Mouse (Mus musculus): ENCODE measurements around the gene Spint2. TPM values are rescaled to one million over a fixed set of nuclear protein-coding genes. Genes with fewer than 3 reads are reported as not detected.

Gene Spint2
- 100 to 1,000 TPM; 184 to 192 TPM for polyA plus RNA-seq (2017; shearing (Covaris generic))

GRCm38 (mm10) chr7:29281201-29282073 is at the start of gene Spint2:
Gene Spint2, minus strand, starts transcription at chr7:29281912.

GRCm38 (mm10) chr7:29303738-29304462 is 22.2 kb upstream of the Spint2 start, which contains the start of gene Dpf1:
Gene Dpf1, plus strand, starts transcription at chr7:29303951.

GRCm38 (mm10) chr7:29288942-29289638 is 7.4 kb upstream of the Spint2 start, which contains the start of gene Ppp1r14a:
Gene Ppp1r14a, plus strand, starts transcription at chr7:29289308.

GRCm38 (mm10) chr7:29248261-29248841 is 33.4 kb downstream of the Spint2 start, which contains the start of gene 2200002D01Rik:
Gene 2200002D01Rik, minus strand, starts transcription at chr7:29248466.

GRCm38 (mm10) chr7:29238019-29238967 is 43.4 kb downstream of the Spint2 start, which contains the start of gene Yif1b:
Gene Yif1b, plus strand, starts transcription at chr7:29238329.

GRCm38 (mm10) chr7:29232247-29233013 is 49.3 kb downstream of the Spint2 start, which contains the start of gene Kcnk6:
Gene Kcnk6, minus strand, starts transcription at chr7:29232515.

GRCm38 (mm10) chr7:29213675-29214082 is 68.0 kb downstream of the Spint2 start, which contains the start of gene Catsperg1:
Gene Catsperg1, minus strand, starts transcription at chr7:29214035.

Other genes with a start within 250 kb of the Spint2 start
- gene Ryr1, start 156.7 kb downstream of the Spint2 start, polyA plus RNA-seq (2017; shearing (Covaris generic)), result under 1 TPM; 0.16 to 0.95 TPM
- 1 to 10 TPM in 1 of 2 experiments, under 1 TPM in 1; 0.59 to 2.7 TPM for gene Rasgrp4, start 147.1 kb downstream of the Spint2 start, polyA plus RNA-seq (2017; shearing (Covaris generic))
- 10 to 100 TPM; 63.1 to 73.0 TPM for gene Fam98c, start 125.7 kb downstream of the Spint2 start, polyA plus RNA-seq (2017; shearing (Covaris generic))
- under 1 TPM; 0.11 to 0.24 TPM for gene Ggn, start 111.7 kb downstream of the Spint2 start, polyA plus RNA-seq (2017; shearing (Covaris generic))
- gene Spred3, start 111.5 kb downstream of the Spint2 start, polyA plus RNA-seq (2017; shearing (Covaris generic)), result under 1 TPM in 1 of 2 experiments, not detected in 1; 0.29 TPM
- 100 to 1,000 TPM; 281 to 290 TPM for gene Psmd8, start 101.2 kb downstream of the Spint2 start, polyA plus RNA-seq (2017; shearing (Covaris generic))
- 1 to 10 TPM; 1.1 to 1.2 TPM for gene Catsperg1, start 67.9 kb downstream of the Spint2 start, polyA plus RNA-seq (2017; shearing (Covaris generic))
- gene Kcnk6, start 49.4 kb downstream of the Spint2 start, polyA plus RNA-seq (2017; shearing (Covaris generic)), result 1 to 10 TPM; 2.2 to 5.9 TPM
- gene Yif1b, start 43.6 kb downstream of the Spint2 start, polyA plus RNA-seq (2017; shearing (Covaris generic)), result 10 to 100 TPM; 39.8 to 47.0 TPM
- gene 2200002D01Rik, start 33.4 kb downstream of the Spint2 start, polyA plus RNA-seq (2017; shearing (Covaris generic)), result 1 to 10 TPM; 1.9 to 5.8 TPM
- under 1 TPM in 1 of 2 experiments, not detected in 1; 0.57 TPM for gene Ppp1r14a, start 7.4 kb upstream of the Spint2 start, polyA plus RNA-seq (2017; shearing (Covaris generic))
- not detected for gene Dpf1, start 22.0 kb upstream of the Spint2 start, polyA plus RNA-seq (2017; shearing (Covaris generic))
- 1 to 10 TPM; 5.7 to 7.4 TPM for gene Sipa1l3, start 236.7 kb upstream of the Spint2 start, polyA plus RNA-seq (2017; shearing (Covaris generic))